Mouse (Mus musculus) midbrain, embryonic 12.5 days (tissue): Measurements from ENCODE around the gene Hdac4. TPM values are rescaled to one million over a fixed set of nuclear protein-coding genes. Genes with fewer than 3 reads are reported as not detected.

Experiments
- ATAC-seq: fragments of 200-750 bp; cut with Nextera tagmentation; 2 replicates; pipeline ENCODE4 v1.8.0; 2017; ENCODE audit warnings: low read depth, moderate TSS enrichment, moderate library complexity; ENCODE audit not compliant: low FRiP score
- H3K27ac ChIP-seq: fragments of 300-500 bp; sonication (generic); replicated peaks from 2 replicates; pipeline ENCODE4 v1.5.1; 2016; ENCODE audit warnings: mild to moderate bottlenecking
- H3K27me3 ChIP-seq: fragments of 300-500 bp; sonication (generic); 2 replicates; pipeline ENCODE4 v1.6.1; 2016; ENCODE audit warnings: mild to moderate bottlenecking
- H3K36me3 ChIP-seq: fragments of 300-500 bp; sonication (generic); 2 replicates; pipeline ENCODE4 v1.6.1; 2016
- H3K4me1 ChIP-seq: fragments of 300-500 bp; sonication (generic); 2 replicates; pipeline ENCODE4 v1.6.1; 2016
- H3K4me2 ChIP-seq: fragments of 300-500 bp; sonication (generic); replicated peaks from 2 replicates; pipeline ENCODE4 v1.6.1; 2016; ENCODE audit warnings: mild to moderate bottlenecking, moderate library complexity
- H3K4me3 ChIP-seq: fragments of 300-500 bp; sonication (generic); 2 replicates; pipeline ENCODE4 v1.5.1; 2016; ENCODE audit warnings: mild to moderate bottlenecking
- H3K9ac ChIP-seq: fragments of 300-500 bp; sonication (generic); replicated peaks from 2 replicates; pipeline ENCODE4 v1.6.1; 2016; ENCODE audit warnings: mild to moderate bottlenecking, moderate library complexity
- H3K9me3 ChIP-seq: fragments of 300-500 bp; sonication (generic); 2 replicates; pipeline ENCODE4 v1.6.1; 2016; ENCODE audit warnings: mild to moderate bottlenecking
- WGBS: fragments of 180-500 bp; shearing (Covaris S2); methylation state at CpG from one replicate; pipeline ENCODE4 v1.1.7; 2016; 5-methylcytosine and 5-hydroxymethylcytosine counted together
- polyA plus RNA-seq: library from polyadenylated mRNA; unstranded; fragments of >200 nt; fragmentation: Nextera tagmentation; extraction: Ambion mirVana; gene quantifications from 2 replicates; pipeline ENCODE4 v1.2.1, GENCODE M21; 2016

Hdac4 gene
- polyA plus RNA-seq: 25.2 and 26.9 TPM in 2 replicates

GRCm38 (mm10) chr1:92195360-92196149 lies at the start of gene Hdac4:
Hdac4 (minus strand) TSS chr1:92195699.
- Histone ChIP-seq H3K4me1 (no peaks in the 10 kb centered on the region), H3K4me3 (no peak within 1 kb of the TSS), H3K27me3 (peaks cover 6% of the 10 kb centered on the region; the same call in 1 of the 2 replicates), H3K9me3 (no peaks in the 10 kb centered on the region), H3K36me3 (no peaks in the 10 kb centered on the region), H3K9ac (no peak within 1 kb of the TSS), H3K27ac (no peak within 1 kb of the TSS), H3K4me2 (no peak within 1 kb of the TSS)
- no peak for ATAC-seq
- WGBS: 70% methylated on average over 13 of the region's 13 CpGs

- H3K4me3 ChIP-seq: no peak overlapping the region
- H3K36me3 ChIP-seq: no peaks in the 10 kb centered on the region
- H3K4me1 ChIP-seq: peaks cover 4% of the 10 kb centered on the region; the same call in 1 of the 2 replicates
- no peak overlapping the region for H3K9ac ChIP-seq
- no peak overlapping the region for H3K27ac ChIP-seq
- H3K27me3 ChIP-seq: peaks cover 4% of the 10 kb centered on the region; the same call in 1 of the 2 replicates
- no peak for ATAC-seq
- no peaks in the 10 kb centered on the region for H3K9me3 ChIP-seq
- H3K4me2 ChIP-seq: no peak overlapping the region
- 93% methylated on average over 8 of the region's 8 CpGs for WGBS
Measured at GRCm38 (mm10) chr1:92243549-92243948, 48.0 kb upstream of the Hdac4 start.

- Histone ChIP-seq H3K4me3 (no peak overlapping the region), H3K36me3 (no peaks in the 10 kb centered on the region), H3K27ac (no peak overlapping the region), H3K4me2 (no peak overlapping the region), H3K27me3 (no peaks in the 10 kb centered on the region), H3K9me3 (no peaks in the 10 kb centered on the region), H3K9ac (no peak overlapping the region), H3K4me1 (peaks cover 4% of the 10 kb centered on the region; the same call in 1 of the 2 replicates)
- ATAC-seq: no peak
- WGBS: 82% methylated on average over 4 of the region's 4 CpGs
Measured at GRCm38 (mm10) chr1:92240072-92240471, 44.6 kb upstream of the Hdac4 start.

- Histone ChIP-seq H3K4me2 (no peak overlapping the region), H3K36me3 (no peaks in the 10 kb centered on the region), H3K27me3 (no peaks in the 10 kb centered on the region; the same call in 1 of the 2 replicates), H3K4me3 (no peak overlapping the region), H3K27ac (no peak overlapping the region), H3K9me3 (no peaks in the 10 kb centered on the region), H3K9ac (no peak overlapping the region), H3K4me1 (no peaks in the 10 kb centered on the region)
- ATAC-seq: no peak
- 94% methylated on average over 4 of the region's 4 CpGs for WGBS
Measured at GRCm38 (mm10) chr1:92235600-92235999, 40.1 kb upstream of the Hdac4 start.

- WGBS: 88% methylated on average over 2 of the region's 2 CpGs
- Histone ChIP-seq H3K9me3 (no peaks in the 10 kb centered on the region), H3K4me3 (no peak overlapping the region), H3K27ac (no peak overlapping the region), H3K4me1 (peaks cover 16% of the 10 kb centered on the region), H3K9ac (no peak overlapping the region), H3K36me3 (no peaks in the 10 kb centered on the region), H3K4me2 (no peak overlapping the region), H3K27me3 (peaks cover 46% of the 10 kb centered on the region)
- no peak for ATAC-seq
Measured at GRCm38 (mm10) chr1:92225297-92225696, 29.8 kb upstream of the Hdac4 start.

GRCm38 (mm10) chr1:92223956-92224891 lies 28.7 kb upstream of the Hdac4 start:
- peak overlapping the region; percentile 25 for H3K4me2 ChIP-seq
- peaks cover 46% of the 10 kb centered on the region for H3K27me3 ChIP-seq
- H3K9me3 ChIP-seq: no peaks in the 10 kb centered on the region
- WGBS: 17% methylated on average over 17 of the region's 17 CpGs
- 0 out of 2 replicates have a peak overlapping the region, but pooled peaks have one; percentile 15 for H3K9ac ChIP-seq
- peaks cover 16% of the 10 kb centered on the region for H3K4me1 ChIP-seq
- H3K4me3 ChIP-seq: no peak overlapping the region
- H3K27ac ChIP-seq: peak overlapping the region; percentile 80
- H3K36me3 ChIP-seq: no peaks in the 10 kb centered on the region
- peak; percentile 89 for ATAC-seq

- Histone ChIP-seq H3K9ac (no peak overlapping the region), H3K36me3 (no peaks in the 10 kb centered on the region), H3K4me2 (no peak overlapping the region), H3K27ac (no peak overlapping the region), H3K9me3 (no peaks in the 10 kb centered on the region), H3K27me3 (no peaks in the 10 kb centered on the region), H3K4me1 (peaks cover 25% of the 10 kb centered on the region), H3K4me3 (no peak overlapping the region)
- ATAC-seq: no peak
- 79% methylated on average over 11 of the region's 11 CpGs for WGBS
Measured at GRCm38 (mm10) chr1:92216710-92217109, 21.2 kb upstream of the Hdac4 start.

- 67% methylated on average over 11 of the region's 11 CpGs for WGBS
- Histone ChIP-seq H3K9ac (no peak overlapping the region), H3K27me3 (peaks cover 1% of the 10 kb centered on the region; the same call in 1 of the 2 replicates), H3K4me1 (peaks cover 25% of the 10 kb centered on the region), H3K27ac (no peak overlapping the region), H3K9me3 (no peaks in the 10 kb centered on the region), H3K4me2 (no peak overlapping the region), H3K4me3 (no peak overlapping the region), H3K36me3 (no peaks in the 10 kb centered on the region)
- no peak for ATAC-seq
Measured at GRCm38 (mm10) chr1:92215996-92216630, 20.6 kb upstream of the Hdac4 start.

GRCm38 (mm10) chr1:92215131-92215638 lies 19.7 kb upstream of the Hdac4 start:
- WGBS: 74% methylated on average over 8 of the region's 8 CpGs
- Histone ChIP-seq H3K4me1 (peaks cover 25% of the 10 kb centered on the region), H3K27me3 (peaks cover 6% of the 10 kb centered on the region; the same call in 1 of the 2 replicates), H3K36me3 (no peaks in the 10 kb centered on the region), H3K27ac (peak overlapping the region; percentile 15; the same call in 1 of the 2 replicates), H3K9ac (no peak overlapping the region), H3K4me2 (no peak overlapping the region), H3K9me3 (no peaks in the 10 kb centered on the region), H3K4me3 (no peak overlapping the region)
- no peak for ATAC-seq

- Histone ChIP-seq H3K27me3 (peaks cover 8% of the 10 kb centered on the region; the same call in 1 of the 2 replicates), H3K27ac (peak overlapping the region; percentile 16; the same call in 1 of the 2 replicates), H3K4me2 (no peak overlapping the region), H3K9ac (no peak overlapping the region), H3K4me1 (peaks cover 25% of the 10 kb centered on the region), H3K4me3 (no peak overlapping the region), H3K36me3 (no peaks in the 10 kb centered on the region), H3K9me3 (no peaks in the 10 kb centered on the region)
- whole genome bisulfite sequencing: 27% methylated on average over 13 of the region's 13 CpGs
- peak; percentile 66 for ATAC-seq
Measured at GRCm38 (mm10) chr1:92212003-92212750, 16.7 kb upstream of the Hdac4 start.
